Mouse (Mus musculus) liver, postnatal 0 days (tissue): ENCODE results near the gene Vps26a. TPM values are rescaled to one million over a fixed set of nuclear protein-coding genes. Genes with fewer than 3 reads are reported as not detected.

ENCODE experiments used
- ATAC-seq: fragments of 200-750 bp; cut with Nextera tagmentation; 2 replicates; pipeline ENCODE4 v1.8.0; 2017; ENCODE audit warnings: mild to moderate bottlenecking, moderate library complexity
- DNase-seq: peaks from one replicate; pipeline ENCODE4 v3.0.0-alpha.2; 2016
- H3K27ac ChIP-seq: fragments of 300-500 bp; sonication (generic); 2 replicates; pipeline ENCODE4 v1.5.1; 2014; ENCODE audit warnings: antibody characterized with exemption, moderate library complexity, mild to moderate bottlenecking, low read depth
- H3K27me3 ChIP-seq: fragments of 300-500 bp; sonication (generic); 2 replicates; pipeline ENCODE4 v1.6.1; 2014; ENCODE audit warnings: low read length, control low read depth, mixed read lengths; ENCODE audit not compliant: insufficient read depth
- H3K36me3 ChIP-seq: fragments of 300-500 bp; sonication (generic); replicated peaks from 2 replicates; pipeline ENCODE4 v1.6.1; 2014; ENCODE audit warnings: mild to moderate bottlenecking, control low read depth, low read length, moderate library complexity, mixed read lengths; ENCODE audit not compliant: insufficient read depth
- H3K4me1 ChIP-seq: fragments of 300-500 bp; sonication (generic); 2 replicates; pipeline ENCODE4 v1.6.1; 2014; ENCODE audit warnings: antibody characterized with exemption, mild to moderate bottlenecking, control low read depth; ENCODE audit not compliant: insufficient read depth
- H3K4me2 ChIP-seq: fragments of 300-500 bp; sonication (generic); 2 replicates; pipeline ENCODE4 v1.6.1; 2014; ENCODE audit warnings: low read depth, mild to moderate bottlenecking, low read length, moderate library complexity, mixed read lengths
- H3K4me3 ChIP-seq: fragments of 300-500 bp; sonication (generic); 2 replicates; pipeline ENCODE4 v1.5.1; 2014; ENCODE audit warnings: low read depth, low read length
- H3K9ac ChIP-seq: fragments of 300-500 bp; sonication (generic); replicated peaks from 2 replicates; pipeline ENCODE4 v1.6.1; 2014; ENCODE audit warnings: mild to moderate bottlenecking, moderate library complexity
- H3K9me3 ChIP-seq: fragments of 300-500 bp; sonication (generic); 2 replicates; pipeline ENCODE4 v1.6.1; 2016; ENCODE audit warnings: mild to moderate bottlenecking, control low read depth, low read length, mixed read lengths
- CTCF ChIP-seq: sonication (generic); IDR thresholded peaks from 2 replicates; pipeline ENCODE4 v1.5.1; 2016; ENCODE audit warnings: antibody characterized with exemption, low read depth
- EP300 ChIP-seq: IDR thresholded peaks from 2 replicates; pipeline ENCODE4 v1.6.1; 2016; ENCODE audit warnings: antibody characterized with exemption, low read depth, mild to moderate bottlenecking
- WGBS: fragments of 180-500 bp; shearing (Covaris S2); extraction: QIAGEN DNeasy Blood & Tissue Kit; methylation state at CpG from one replicate; pipeline ENCODE4 v1.1.7; 2014; ENCODE audit not compliant: insufficient replicate concordance; 5-methylcytosine and 5-hydroxymethylcytosine counted together
- polyA plus RNA-seq: library from polyadenylated mRNA; unstranded; fragments of >200 nt; fragmentation: Nextera tagmentation; extraction: Ambion mirVana; gene quantifications from 2 replicates; pipeline ENCODE4 v1.2.1, GENCODE M21; 2015

Vps26a gene
- polyA plus RNA-seq, 1 experiment from 2014 or later = 33.8 TPM

GRCm38 (mm10) chr10:62412906-62413605 lies 73.5 kb downstream of the Vps26a start:
- Histone ChIP-seq H3K4me2 (no peak overlapping the region), H3K4me3 (no peak overlapping the region), H3K27ac (no peak overlapping the region), H3K36me3 (no peaks in the 10 kb centered on the region), H3K9me3 (no peaks in the 10 kb centered on the region), H3K4me1 (peaks cover 5% of the 10 kb centered on the region), H3K27me3 (no peaks in the 10 kb centered on the region), H3K9ac (no peak overlapping the region)
- ATAC-seq (peak; percentile 54), DNase-seq (peak; percentile 54)
- WGBS = 18% methylated on average over 8 of the region's 8 CpGs
- TF ChIP-seq EP300 (no peak), CTCF (no peak)

GRCm38 (mm10) chr10:62411431-62412410 lies 74.9 kb downstream of the Vps26a start:
- no peak for TF ChIP-seq CTCF
- TF ChIP-seq EP300 = no peak
- Histone ChIP-seq H3K9ac (no peak overlapping the region), H3K27me3 (no peaks in the 10 kb centered on the region), H3K36me3 (no peaks in the 10 kb centered on the region), H3K4me1 (peaks cover 5% of the 10 kb centered on the region), H3K4me2 (no peak overlapping the region), H3K9me3 (no peaks in the 10 kb centered on the region), H3K27ac (no peak overlapping the region), H3K4me3 (no peak overlapping the region)
- ATAC-seq (no peak), DNase-seq (no peak)
- WGBS = 70% methylated on average over 19 of the region's 19 CpGs

GRCm38 (mm10) chr10:62410943-62411342 lies 75.7 kb downstream of the Vps26a start:
- Histone ChIP-seq H3K4me2 (no peak overlapping the region), H3K4me1 (peaks cover 5% of the 10 kb centered on the region), H3K27ac (no peak overlapping the region), H3K27me3 (no peaks in the 10 kb centered on the region), H3K9me3 (no peaks in the 10 kb centered on the region), H3K4me3 (no peak overlapping the region), H3K9ac (no peak overlapping the region), H3K36me3 (no peaks in the 10 kb centered on the region)
- WGBS = 14% methylated on average over 5 of the region's 5 CpGs
- TF ChIP-seq EP300 (no peak), CTCF (peak; percentile 93)
- DNase-seq (peak; percentile 72), ATAC-seq (0 out of 2 replicates have a peak, but pooled peaks have one; percentile 48)

Other genes with a start within 250 kb of the Vps26a start
- not detected in 2 replicates for gene Tacr2, start 234.4 kb downstream of the Vps26a start, polyA plus RNA-seq
- 22.1 and 30.7 TPM in 2 replicates for gene Hk1, start 106.9 kb downstream of the Vps26a start, polyA plus RNA-seq
- 0.45 and 0.48 TPM in 2 replicates for gene Hkdc1, start 64.3 kb downstream of the Vps26a start, polyA plus RNA-seq
- 0.12 TPM in 1 of 2 replicates, not detected in the other for gene 4930507D05Rik, start 37.3 kb downstream of the Vps26a start, polyA plus RNA-seq
- 7.3 and 8.6 TPM in 2 replicates for gene Supv3l1, start 37.1 kb downstream of the Vps26a start, polyA plus RNA-seq
- gene Srgn, start 40.6 kb upstream of the Vps26a start, polyA plus RNA-seq = 108 and 110 TPM in 2 replicates
- 6.5 and 7.2 TPM in 2 replicates for gene Kif1bp, start 91.7 kb upstream of the Vps26a start, polyA plus RNA-seq
- 7.2 and 8.3 TPM in 2 replicates for gene Ddx21, start 115.5 kb upstream of the Vps26a start, polyA plus RNA-seq
- 33.7 and 35.3 TPM in 2 replicates for gene Ddx50, start 164.4 kb upstream of the Vps26a start, polyA plus RNA-seq
- 0.21 and 0.53 TPM in 2 replicates for gene Stox1, start 239.3 kb upstream of the Vps26a start, polyA plus RNA-seq